Mouse (Mus musculus): ENCODE results near the gene Prdx2.

DNA sequence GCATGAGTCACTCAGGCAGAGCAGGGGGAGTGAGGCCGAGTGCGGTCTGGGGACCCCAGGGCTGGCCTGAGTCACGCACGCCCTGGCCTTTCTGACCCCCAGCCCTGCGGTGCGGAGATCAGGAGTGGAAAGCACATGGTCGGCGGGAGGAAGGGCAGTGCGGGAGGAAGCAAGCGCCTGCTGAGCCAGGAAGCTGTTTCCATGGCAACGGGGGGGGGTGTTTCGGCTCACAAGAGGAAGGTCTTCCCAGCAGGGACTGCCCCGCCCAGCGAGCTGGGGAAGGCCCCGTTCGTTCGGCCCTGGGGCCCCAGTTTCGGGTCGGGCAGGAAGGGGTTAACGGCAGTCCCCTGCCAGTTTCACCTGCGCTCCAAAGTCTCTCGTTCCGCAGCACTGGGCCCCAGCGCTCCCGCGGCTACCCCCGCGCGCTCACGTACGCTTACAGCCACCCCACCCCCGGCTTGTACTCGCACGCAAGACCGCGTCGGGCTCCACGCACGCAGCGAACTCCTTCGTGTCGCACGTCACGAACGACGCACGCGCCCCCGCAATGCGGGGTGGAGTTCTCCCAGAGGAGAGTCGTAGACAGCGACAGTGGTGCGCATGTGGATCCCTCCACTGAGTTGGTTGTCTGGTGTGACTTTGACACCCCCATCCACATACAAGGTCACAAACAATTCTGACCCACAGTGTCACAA lies 16.4 kb downstream of the Prdx2 start:
- TF ChIP-seq CTCF (IDR thresholded peaks at IDR 0.05) (no peak), EP300 (IDR thresholded peaks at IDR 0.05) (peak; percentile 6; the same call in 1 of the 2 replicates)
